Mouse (Mus musculus) T-cell, adult 2 months (primary cell): ENCODE measurements at regions not wholly inside any gene's neighbourhood (a gene's known extent, or its start where the extent isn't known, plus 50 kb on each side); places are given as distances from the start of the nearest gene placed in this dataset.
A peak's percentile ranks its signal among the peaks of the same experiment; 100 is the strongest.

ENCODE experiments used
- DNase-seq: peaks from one replicate; pipeline ENCODE4 v3.0.0; 2022; ENCODE audit warnings: low spot score

- peak; percentile 68 for DNase-seq
These were observed 151.9 kb downstream of the Zfp706 start for GRCm38 (mm10) chr15:36855550-36856131.

GRCm38 (mm10) chr15:36854900-36855321, 152.7 kb downstream of the Zfp706 start:
- DNase-seq: no peak

- no peak for DNase-seq
These were observed 155.2 kb downstream of the Zfp706 start for GRCm38 (mm10) chr15:36852229-36852821.

- DNase-seq: no peak
These were observed 159.3 kb downstream of the Zfp706 start for GRCm38 (mm10) chr15:36848238-36848637.

- DNase-seq: no peak
These were observed 160.8 kb downstream of the Zfp706 start for GRCm38 (mm10) chr15:36846806-36847205.
